Comparison of ENCODE assay signal across 8 mouse cellular contexts in the genomic region with DNA sequence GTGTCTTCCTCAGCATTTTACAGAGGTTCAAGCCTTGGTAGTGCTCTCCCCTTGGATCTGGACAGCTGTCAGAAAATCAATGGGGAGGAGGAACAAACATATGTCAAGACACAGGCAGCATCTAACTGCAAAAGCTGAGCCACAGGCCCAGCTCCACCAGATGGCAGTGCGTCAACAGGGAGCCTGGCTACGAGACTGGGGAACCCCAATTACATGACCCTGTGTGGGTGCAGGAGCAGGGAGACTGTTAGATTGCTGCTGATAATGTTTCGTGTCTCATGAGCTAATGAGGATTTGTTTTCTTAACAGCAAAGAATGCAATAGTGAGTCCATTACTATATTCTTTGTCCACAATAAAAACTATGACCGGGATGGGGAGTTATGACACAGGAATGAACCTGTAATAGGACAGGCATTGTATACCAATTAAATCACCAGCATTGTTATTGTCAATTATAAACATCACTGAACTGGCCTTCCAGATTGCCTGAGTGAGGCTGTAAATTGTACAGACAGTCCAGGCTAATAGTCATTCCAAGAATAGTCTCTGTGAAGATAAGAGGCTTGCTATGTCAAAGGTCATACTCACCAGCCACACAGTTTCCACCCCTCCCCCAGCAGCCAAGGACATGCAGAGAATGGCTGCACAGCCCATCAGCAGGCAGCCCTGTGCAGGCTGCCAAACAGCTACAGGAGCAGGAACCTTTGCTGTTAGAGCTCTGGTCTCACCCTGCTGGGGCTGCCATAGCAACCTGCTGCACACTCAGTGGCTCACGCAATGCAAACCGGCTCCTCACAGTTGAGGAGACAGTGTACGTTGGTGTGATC. TPM values are rescaled to one million over a fixed set of nuclear protein-coding genes. Genes with fewer than 3 reads are reported as not detected.
DNase-seq lines count a peak whose midpoint lies in the region; ATAC-seq and TF ChIP-seq lines count a peak whose summit lies in the region.

No protein-coding gene starts in this region.

- no peak overlapping the region for H3K4me2 ChIP-seq in CH12.LX (ENCODE audit: insufficient read depth, low read depth, poor library complexity, severe bottlenecking)
- H3K4me2 ChIP-seq in forebrain, postnatal 0 days (ENCODE audit: low read depth), result no peak overlapping the region
- no peak overlapping the region for H3K4me2 ChIP-seq in hindbrain, embryonic 11.5 days (replicated peaks; ENCODE audit: low read depth, low read length)
- H3K4me2 ChIP-seq in liver, postnatal 0 days (ENCODE audit: low read depth, low read length), result 0 out of 2 replicates have a peak overlapping the region, but pooled peaks have one; percentile 27

- dilution Hi-C loops in CH12.LX (cut with MboI; ENCODE audit: extremely low pct_ligation_motif_present, extremely low pct_unique_long_range_greater_than_20kb, low sequenced_read_pairs), result no loop called here

- no peaks in the 10 kb centered on the region for H3K27me3 ChIP-seq in CH12.LX (replicated peaks)
- no peaks in the 10 kb centered on the region for H3K27me3 ChIP-seq in forebrain, postnatal 0 days (ENCODE audit: insufficient read depth, low read length)
- H3K27me3 ChIP-seq in hindbrain, embryonic 11.5 days (ENCODE audit: control insufficient read depth, insufficient read depth, low read length), result no peaks in the 10 kb centered on the region
- no peaks in the 10 kb centered on the region for H3K27me3 ChIP-seq in liver, postnatal 0 days (ENCODE audit: insufficient read depth, low read length)

- no peak for TF ChIP-seq EP300 in CH12.LX (IDR thresholded peaks at IDR 0.05; ENCODE audit: low read length)
- no peak for TF ChIP-seq EP300 in liver, postnatal 0 days (IDR thresholded peaks at IDR 0.05; ENCODE audit: low read depth)

- TF ChIP-seq RAD21 in CH12.LX (IDR thresholded peaks at IDR 0.05; ENCODE audit: low read depth, low read length), result peak; percentile 53

- TF ChIP-seq CTCF in CH12.LX (conservative IDR thresholded peaks at IDR 0.05 in 1 of 2, IDR thresholded peaks at IDR 0.05 in 1 of 2; ENCODE audit: low read depth in 2 of 2, low read length in 2 of 2), result peak; percentile 17 to 65; a peak in 2 of 4 replicates
- TF ChIP-seq CTCF in forebrain, postnatal 0 days (IDR thresholded peaks at IDR 0.05; ENCODE audit: low read depth), result peak; percentile 94
- peak; percentile 97 for TF ChIP-seq CTCF in layer of hippocampus, adult 2 months (conservative IDR thresholded peaks at IDR 0.05)
- peak; percentile 89 for TF ChIP-seq CTCF in liver, postnatal 0 days (IDR thresholded peaks at IDR 0.05; ENCODE audit: low read depth)

- no peaks in the 10 kb centered on the region for H3K9me3 ChIP-seq in CH12.LX (replicated peaks; ENCODE audit: low read length)
- H3K9me3 ChIP-seq in forebrain, postnatal 0 days (ENCODE audit: low read length), result no peaks in the 10 kb centered on the region
- H3K9me3 ChIP-seq in hindbrain, embryonic 11.5 days (ENCODE audit: control insufficient read depth, low read length), result no peaks in the 10 kb centered on the region
- H3K9me3 ChIP-seq in liver, postnatal 0 days (ENCODE audit: low read length), result no peaks in the 10 kb centered on the region

- DNase-seq in CH12.LX (ENCODE audit: extremely low read depth), result no peak
- peak; percentile 29 for DNase-seq in cerebellum, adult 11-12 months
- DNase-seq in forebrain, postnatal 0 days, result peak; percentile 84
- peak; percentile 74 for DNase-seq in hindbrain, embryonic 11.5 days (ENCODE audit: low spot score)
- DNase-seq in layer of hippocampus, adult 2 months (ENCODE audit: low spot score in 2 of 2), result peak; percentile 75 to 79
- peak; percentile 64 for DNase-seq in liver, postnatal 0 days
- peak; percentile 80 for DNase-seq in ovary, adult 18-20 months (ENCODE audit: low spot score)
- peak; percentile 67 for DNase-seq in thymus, postnatal 4 days

- H3K79me2 ChIP-seq in CH12.LX (replicated peaks; ENCODE audit: control insufficient read depth, extremely low read depth, insufficient read depth, poor library complexity, severe bottlenecking), result no peaks in the 10 kb centered on the region

- WGBS in forebrain, postnatal 0 days, result 7% methylated on average over 7 of the region's 7 CpGs
- WGBS in hindbrain, embryonic 11.5 days, result 18% methylated on average over 7 of the region's 7 CpGs
- WGBS in liver, postnatal 0 days (ENCODE audit: insufficient replicate concordance), result 28% methylated on average over 7 of the region's 7 CpGs

- no peak overlapping the region for H3K4me3 ChIP-seq in CH12.LX (replicated peaks in 1 of 3; ENCODE audit: low read depth in 2 of 3, low read length in 2 of 3, poor library complexity in 1 of 3)
- no peak overlapping the region for H3K4me3 ChIP-seq in forebrain, postnatal 0 days (ENCODE audit: low read depth, low read length)
- no peak overlapping the region for H3K4me3 ChIP-seq in hindbrain, embryonic 11.5 days (ENCODE audit: low read depth, low read length)
- 0 out of 2 replicates have a peak overlapping the region, but pooled peaks have one; percentile 2 for H3K4me3 ChIP-seq in layer of hippocampus, adult 2 months
- no peak overlapping the region for H3K4me3 ChIP-seq in liver, postnatal 0 days (ENCODE audit: low read depth, low read length)

- H3K4me1 ChIP-seq in CH12.LX (ENCODE audit: control insufficient read depth in 1 of 2, insufficient read depth in 2 of 2), result no peaks in the 10 kb centered on the region
- H3K4me1 ChIP-seq in forebrain, postnatal 0 days (ENCODE audit: insufficient read depth), result peaks cover 13% of the 10 kb centered on the region; the same call in 1 of the 2 replicates
- peaks cover 3% of the 10 kb centered on the region; the same call in 1 of the 2 replicates for H3K4me1 ChIP-seq in hindbrain, embryonic 11.5 days (replicated peaks; ENCODE audit: control insufficient read depth, insufficient read depth, low read length)
- peaks cover 6% of the 10 kb centered on the region for H3K4me1 ChIP-seq in liver, postnatal 0 days (ENCODE audit: insufficient read depth)

- no peak overlapping the region for H3K27ac ChIP-seq in CH12.LX (ENCODE audit: insufficient read depth, low read depth)
- H3K27ac ChIP-seq in forebrain, postnatal 0 days (ENCODE audit: low read depth, low read length), result no peak overlapping the region
- H3K27ac ChIP-seq in hindbrain, embryonic 11.5 days (ENCODE audit: low read depth, low read length), result peak overlapping the region; percentile 51
- H3K27ac ChIP-seq in layer of hippocampus, adult 2 months, result peak overlapping the region; percentile 63
- H3K27ac ChIP-seq in liver, postnatal 0 days (ENCODE audit: low read depth), result no peak overlapping the region

- in situ Hi-C loops in CH12.LX (cut with MboI; ENCODE audit: low pct_ligation_motif_present, low pct_unique_long_range_greater_than_20kb, low sequenced_read_pairs), result loop anchor here (25.0 kb wide), 1 partner anchor 190 kb away; no protein-coding TSS in a partner anchor

- peak; percentile 96 for ATAC-seq in forebrain, postnatal 0 days
- ATAC-seq in hindbrain, embryonic 11.5 days (ENCODE audit: low FRiP score), result peak; percentile 91
- peak; percentile 82 for ATAC-seq in liver, postnatal 0 days

- H3K9ac ChIP-seq in CH12.LX (ENCODE audit: insufficient read depth, low read depth), result no peak overlapping the region
- H3K9ac ChIP-seq in forebrain, postnatal 0 days, result no peak overlapping the region; the same call in 1 of the 2 replicates
- no peak overlapping the region for H3K9ac ChIP-seq in hindbrain, embryonic 11.5 days (ENCODE audit: low read depth, low read length)
- no peak overlapping the region for H3K9ac ChIP-seq in liver, postnatal 0 days (replicated peaks)

- TF ChIP-seq POLR2A in CH12.LX (IDR thresholded peaks at IDR 0.05; ENCODE audit: low read depth, low read length), result no peak

- no peaks in the 10 kb centered on the region for H3K36me3 ChIP-seq in CH12.LX (replicated peaks in 1 of 2; ENCODE audit: control insufficient read depth in 1 of 2, insufficient read depth in 1 of 2, low read length in 1 of 2)
- H3K36me3 ChIP-seq in forebrain, postnatal 0 days (ENCODE audit: insufficient read depth), result no peaks in the 10 kb centered on the region
- no peaks in the 10 kb centered on the region for H3K36me3 ChIP-seq in hindbrain, embryonic 11.5 days (ENCODE audit: control insufficient read depth, insufficient read depth, low read length)
- H3K36me3 ChIP-seq in liver, postnatal 0 days (replicated peaks; ENCODE audit: insufficient read depth, low read length), result no peaks in the 10 kb centered on the region

TF ChIP-seq in CH12.LX, 34 proteins besides CTCF, POLR2A, EP300 and RAD21:
- no peak for TF ChIP-seq IRF4 (IDR thresholded peaks at IDR 0.05; ENCODE audit: low read depth, low read length)
- peak; percentile 70 for TF ChIP-seq SMC3 (IDR thresholded peaks at IDR 0.05; ENCODE audit: low read depth, low read length)

RNA-seq across cellular contexts. Expression of gene Barx2, which starts 58.8 kb away (rescaled TPM):
- total RNA-seq in CH12.LX (2012; rRNA removed) (not detected in 2 replicates), CH12.LX (2014; rRNA removed) (not detected in 2 replicates)
- not detected in 2 replicates for polyA plus RNA-seq in CH12.LX (2012; ENCODE audit: insufficient read length, low read depth)
- 1.0 and 2.2 TPM in 2 replicates for total RNA-seq in forebrain, postnatal 0 days (2014; rRNA removed)
- 0.19 TPM in 2 replicates for polyA plus RNA-seq in forebrain, postnatal 0 days (2015; fragmentation: Nextera tagmentation; extraction: Ambion mirVana)
- not detected in 2 replicates for polyA plus RNA-seq in hindbrain, embryonic 11.5 days (2014; fragmentation: Nextera tagmentation; extraction: Ambion mirVana)
- total RNA-seq in layer of hippocampus, adult 2 months (2021), result under 1 TPM; 0.47 to 0.79 TPM
- polyA plus RNA-seq in liver, postnatal 0 days (2015; fragmentation: Nextera tagmentation; extraction: Ambion mirVana), result not detected in 2 replicates

Comparison
In these comparisons a context has a peak if more than half of its experiments do, and no peak if none do; other contexts are left out.
1. H3K27ac ChIP-seq: peak in hindbrain, embryonic 11.5 days (single experiment) and layer of hippocampus, adult 2 months (single experiment); none in CH12.LX (single experiment), forebrain, postnatal 0 days (single experiment) and liver, postnatal 0 days (single experiment).
2. CTCF ChIP-seq: peak in every context shown above with its lines; median percentile 97 in layer of hippocampus, adult 2 months; 94 in forebrain, postnatal 0 days; 89 in liver, postnatal 0 days; 41 in CH12.LX.
3. Peak in every context shown above with its lines, with median percentiles within 50 percentile points of each other: ATAC-seq.